Mouse (Mus musculus) hindbrain, embryonic 16.5 days (tissue): ENCODE results near the gene Rnf41. TPM values are rescaled to one million over a fixed set of nuclear protein-coding genes. Genes with fewer than 3 reads are reported as not detected.
A peak's percentile ranks its signal among the peaks of the same experiment; 100 is the strongest.

ENCODE experiments used
- ATAC-seq: fragments of 200-750 bp; cut with Nextera tagmentation; 2 replicates; pipeline ENCODE4 v1.8.0; 2017; ENCODE audit warnings: moderate TSS enrichment, moderate library complexity
- H3K27ac ChIP-seq: fragments of 300-500 bp; sonication (generic); 2 replicates; pipeline ENCODE4 v1.5.1; 2014; ENCODE audit warnings: low read depth, mild to moderate bottlenecking, control low read depth, low read length, moderate library complexity
- H3K27me3 ChIP-seq: fragments of 300-500 bp; sonication (generic); replicated peaks from 2 replicates; pipeline ENCODE4 v1.6.1; 2014; ENCODE audit warnings: low read length; ENCODE audit not compliant: control insufficient read depth, insufficient read depth
- H3K36me3 ChIP-seq: fragments of 300-500 bp; sonication (generic); 2 replicates; pipeline ENCODE4 v1.6.1; 2014; ENCODE audit warnings: mild to moderate bottlenecking, low read length, moderate library complexity, mixed read lengths; ENCODE audit not compliant: control insufficient read depth, insufficient read depth
- H3K4me1 ChIP-seq: fragments of 300-500 bp; sonication (generic); 2 replicates; pipeline ENCODE4 v1.6.1; 2014; ENCODE audit warnings: low read depth, low read length; ENCODE audit not compliant: control insufficient read depth, insufficient read depth
- H3K4me2 ChIP-seq: fragments of 300-500 bp; sonication (generic); 2 replicates; pipeline ENCODE4 v1.6.1; 2014; ENCODE audit warnings: mild to moderate bottlenecking, low read length, control low read depth, moderate library complexity
- H3K4me3 ChIP-seq: fragments of 300-500 bp; sonication (generic); 2 replicates; pipeline ENCODE4 v1.5.1; 2014; ENCODE audit warnings: mild to moderate bottlenecking, low read length, control low read depth, moderate library complexity
- H3K9ac ChIP-seq: fragments of 300-500 bp; sonication (generic); 2 replicates; pipeline ENCODE4 v1.6.1; 2014; ENCODE audit warnings: low read depth, mild to moderate bottlenecking, control low read depth, low read length, moderate library complexity
- H3K9me3 ChIP-seq: fragments of 300-500 bp; sonication (generic); 2 replicates; pipeline ENCODE4 v1.6.1; 2014; ENCODE audit warnings: mild to moderate bottlenecking, low read length, moderate library complexity; ENCODE audit not compliant: control insufficient read depth
- WGBS: fragments of 180-500 bp; shearing (Covaris S2); extraction: QIAGEN DNeasy Blood & Tissue Kit; methylation state at CpG from one replicate; pipeline ENCODE4 v1.1.7; 2014; 5-methylcytosine and 5-hydroxymethylcytosine counted together
- polyA plus RNA-seq: library from polyadenylated mRNA; unstranded; fragments of >200 nt; fragmentation: Nextera tagmentation; extraction: Ambion mirVana; gene quantifications from 2 replicates; pipeline ENCODE4 v1.2.1, GENCODE M21; 2015

The Rnf41 gene
- polyA plus RNA-seq, 1 experiment from 2014 or later, result 98.3 TPM

GRCm38 (mm10) chr10:128441324-128442119 lies 30.1 kb downstream of the Rnf41 start:
- H3K27ac ChIP-seq, result no peak overlapping the region
- peaks cover 30% of the 10 kb centered on the region for H3K36me3 ChIP-seq
- WGBS, result 76% methylated on average over 10 of the region's 10 CpGs
- H3K9me3 ChIP-seq, result no peaks in the 10 kb centered on the region
- no peaks in the 10 kb centered on the region for H3K27me3 ChIP-seq
- no peak for ATAC-seq
- H3K4me1 ChIP-seq, result no peaks in the 10 kb centered on the region
- no peak overlapping the region for H3K4me3 ChIP-seq
- no peak overlapping the region for H3K4me2 ChIP-seq
- no peak overlapping the region for H3K9ac ChIP-seq

- no peak overlapping the region for H3K27ac ChIP-seq
- no peak overlapping the region for H3K9ac ChIP-seq
- H3K4me1 ChIP-seq, result no peaks in the 10 kb centered on the region
- H3K4me2 ChIP-seq, result no peak overlapping the region
- no peaks in the 10 kb centered on the region for H3K9me3 ChIP-seq
- no peak for ATAC-seq
- H3K36me3 ChIP-seq, result peaks cover 21% of the 10 kb centered on the region
- H3K27me3 ChIP-seq, result no peaks in the 10 kb centered on the region
- no peak overlapping the region for H3K4me3 ChIP-seq
- WGBS, result 86% methylated on average over 1 of the region's 1 CpGs
Measured at GRCm38 (mm10) chr10:128442718-128443117, 31.3 kb downstream of the Rnf41 start.

- no peak overlapping the region for H3K9ac ChIP-seq
- H3K27ac ChIP-seq, result no peak overlapping the region
- H3K9me3 ChIP-seq, result no peaks in the 10 kb centered on the region
- H3K4me2 ChIP-seq, result no peak overlapping the region
- H3K4me1 ChIP-seq, result no peaks in the 10 kb centered on the region
- ATAC-seq, result no peak
- H3K27me3 ChIP-seq, result no peaks in the 10 kb centered on the region
- peaks cover 8% of the 10 kb centered on the region; the same call in 1 of the 2 replicates for H3K36me3 ChIP-seq
- H3K4me3 ChIP-seq, result no peak overlapping the region
- WGBS, result 77% methylated on average over 6 of the region's 6 CpGs
Measured at GRCm38 (mm10) chr10:128444354-128444753, 32.9 kb downstream of the Rnf41 start.

- Histone ChIP-seq H3K4me1 (no peaks in the 10 kb centered on the region), H3K4me2 (no peak overlapping the region), H3K27me3 (no peaks in the 10 kb centered on the region), H3K4me3 (no peak overlapping the region), H3K9me3 (no peaks in the 10 kb centered on the region), H3K9ac (no peak overlapping the region), H3K36me3 (peaks cover 5% of the 10 kb centered on the region; the same call in 1 of the 2 replicates), H3K27ac (no peak overlapping the region)
- 93% methylated on average over 4 of the region's 4 CpGs for WGBS
- no peak for ATAC-seq
Measured at GRCm38 (mm10) chr10:128445407-128445806, 34.0 kb downstream of the Rnf41 start.

- no peak overlapping the region for H3K27ac ChIP-seq
- ATAC-seq, result no peak
- no peak overlapping the region for H3K4me2 ChIP-seq
- H3K9ac ChIP-seq, result no peak overlapping the region
- H3K4me3 ChIP-seq, result no peak overlapping the region
- H3K36me3 ChIP-seq, result no peaks in the 10 kb centered on the region
- H3K27me3 ChIP-seq, result no peaks in the 10 kb centered on the region
- H3K4me1 ChIP-seq, result no peaks in the 10 kb centered on the region
- WGBS, result 81% methylated on average over 6 of the region's 6 CpGs
- H3K9me3 ChIP-seq, result no peaks in the 10 kb centered on the region
Measured at GRCm38 (mm10) chr10:128451014-128451413, 39.6 kb downstream of the Rnf41 start.

DNA sequence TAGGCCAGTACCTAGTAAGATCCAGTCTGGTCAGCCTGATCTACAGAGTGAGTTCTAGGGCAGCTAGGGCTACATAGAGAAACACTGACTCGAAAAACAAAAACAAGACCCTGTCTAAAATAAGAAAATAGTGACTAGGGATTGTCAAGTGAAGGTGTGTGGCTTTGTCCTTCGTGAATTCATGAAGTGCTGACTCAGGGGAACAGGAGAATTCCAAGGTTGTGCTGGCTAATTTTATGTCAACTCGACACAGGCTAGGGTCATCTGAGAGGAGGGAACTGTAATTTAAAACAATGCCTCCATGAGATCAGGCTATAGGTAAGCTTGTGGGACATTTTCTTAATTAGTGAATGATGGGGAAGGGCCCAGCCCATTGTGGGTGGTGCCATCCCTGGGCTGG lies 43.0 kb downstream of the Rnf41 start:
- Histone ChIP-seq H3K27ac (no peak overlapping the region), H3K27me3 (no peaks in the 10 kb centered on the region), H3K4me1 (no peaks in the 10 kb centered on the region), H3K36me3 (no peaks in the 10 kb centered on the region), H3K4me2 (no peak overlapping the region), H3K4me3 (no peak overlapping the region), H3K9ac (no peak overlapping the region), H3K9me3 (no peaks in the 10 kb centered on the region)
- ATAC-seq, result no peak
- WGBS, result 74% methylated on average over 3 of the region's 3 CpGs

DNA sequence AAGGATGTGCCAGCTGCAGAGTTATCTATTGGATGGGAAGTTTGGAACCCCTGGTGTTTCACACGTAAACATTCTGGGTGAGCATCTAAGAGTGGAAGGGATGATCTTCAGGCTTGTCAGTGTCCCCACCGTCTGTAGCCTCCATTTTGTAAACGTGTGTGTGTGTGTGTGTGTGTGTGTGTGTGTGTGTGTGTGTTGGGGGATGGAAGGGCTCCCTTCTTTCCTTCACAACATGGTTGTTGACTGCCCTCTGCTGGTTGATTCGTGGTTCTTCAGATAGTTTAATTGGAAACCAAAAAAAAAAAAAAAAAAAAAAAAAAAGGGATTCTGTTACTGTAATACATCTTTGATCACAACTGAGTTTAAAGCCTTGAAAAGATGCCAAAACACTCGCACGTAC lies 43.8 kb downstream of the Rnf41 start:
- Histone ChIP-seq H3K36me3 (no peaks in the 10 kb centered on the region), H3K9me3 (no peaks in the 10 kb centered on the region), H3K4me2 (peak overlapping the region; percentile 30), H3K4me1 (no peaks in the 10 kb centered on the region; the same call in 1 of the 2 replicates), H3K9ac (no peak overlapping the region), H3K4me3 (no peak overlapping the region), H3K27ac (no peak overlapping the region), H3K27me3 (no peaks in the 10 kb centered on the region)
- 5% methylated on average over 6 of the region's 6 CpGs for WGBS
- ATAC-seq, result no peak

DNA sequence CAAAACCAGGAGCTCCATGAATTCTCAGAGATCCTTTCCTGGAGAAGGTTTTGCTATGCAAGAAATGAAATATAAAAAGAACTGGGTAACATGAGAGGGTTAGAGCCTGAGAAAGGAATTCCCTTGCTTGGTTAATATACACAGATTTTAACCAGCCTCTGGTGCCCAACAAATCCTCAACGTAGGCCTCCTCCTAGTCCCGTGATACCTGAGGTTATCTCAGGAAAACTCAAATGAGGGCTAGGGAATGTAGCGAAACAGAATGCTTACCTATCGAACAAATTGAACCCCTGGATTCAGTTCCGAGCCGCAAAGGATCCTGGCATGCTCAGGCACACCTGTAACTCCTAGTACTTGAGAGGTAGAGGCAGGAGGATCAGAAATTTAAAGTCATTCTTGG lies 46.2 kb downstream of the Rnf41 start:
- H3K4me3 ChIP-seq, result no peak overlapping the region
- 0 out of 2 replicates have a peak, but pooled peaks cover 4% of the 10 kb centered on the region for H3K36me3 ChIP-seq
- WGBS, result 89% methylated on average over 6 of the region's 6 CpGs
- ATAC-seq, result no peak
- H3K27me3 ChIP-seq, result no peaks in the 10 kb centered on the region
- peaks cover 10% of the 10 kb centered on the region for H3K4me1 ChIP-seq
- no peak overlapping the region for H3K27ac ChIP-seq
- H3K9ac ChIP-seq, result no peak overlapping the region
- no peak overlapping the region for H3K4me2 ChIP-seq
- H3K9me3 ChIP-seq, result no peaks in the 10 kb centered on the region

- peak; percentile 68 for ATAC-seq
Measured at GRCm38 (mm10) chr10:128458348-128458718, 46.9 kb downstream of the Rnf41 start.

More at GRCm38 (mm10) chr10:128458348-128458718, 46.9 kb downstream of the Rnf41 start:
- Histone ChIP-seq H3K4me3 (peak overlapping the region; percentile 95), H3K9ac (peak overlapping the region; percentile 99), H3K27me3 (no peaks in the 10 kb centered on the region), H3K36me3 (peaks cover 10% of the 10 kb centered on the region), H3K9me3 (no peaks in the 10 kb centered on the region), H3K4me1 (peaks cover 10% of the 10 kb centered on the region), H3K27ac (peak overlapping the region; percentile 98), H3K4me2 (peak overlapping the region; percentile 64)
- WGBS, result 0% methylated on average over 29 of the region's 29 CpGs
